Mouse (Mus musculus) layer of hippocampus, postnatal 25 days (tissue): ENCODE measurements around the gene Lrrfip1. TPM values are rescaled to one million over a fixed set of nuclear protein-coding genes. Genes with fewer than 3 reads are reported as not detected.
A peak's percentile ranks its signal among the peaks of the same experiment; 100 is the strongest.

ENCODE experiments used
- DNase-seq, 2 experiments: peaks; one replicate each; pipeline ENCODE4 v3.0.0; 2022; ENCODE audit warnings: mixed read lengths in 2 of 2, low spot score in 1 of 2; ENCODE audit errors: extremely low spot score in 1 of 2
- total RNA-seq, 2 experiments: library from RNA; stranded (reverse); gene quantifications; 2 replicates each; pipeline ENCODE4 v1.2.3; 2021

The Lrrfip1 gene
- 10 to 100 TPM; 64.0 to 74.4 TPM for total RNA-seq

DNA sequence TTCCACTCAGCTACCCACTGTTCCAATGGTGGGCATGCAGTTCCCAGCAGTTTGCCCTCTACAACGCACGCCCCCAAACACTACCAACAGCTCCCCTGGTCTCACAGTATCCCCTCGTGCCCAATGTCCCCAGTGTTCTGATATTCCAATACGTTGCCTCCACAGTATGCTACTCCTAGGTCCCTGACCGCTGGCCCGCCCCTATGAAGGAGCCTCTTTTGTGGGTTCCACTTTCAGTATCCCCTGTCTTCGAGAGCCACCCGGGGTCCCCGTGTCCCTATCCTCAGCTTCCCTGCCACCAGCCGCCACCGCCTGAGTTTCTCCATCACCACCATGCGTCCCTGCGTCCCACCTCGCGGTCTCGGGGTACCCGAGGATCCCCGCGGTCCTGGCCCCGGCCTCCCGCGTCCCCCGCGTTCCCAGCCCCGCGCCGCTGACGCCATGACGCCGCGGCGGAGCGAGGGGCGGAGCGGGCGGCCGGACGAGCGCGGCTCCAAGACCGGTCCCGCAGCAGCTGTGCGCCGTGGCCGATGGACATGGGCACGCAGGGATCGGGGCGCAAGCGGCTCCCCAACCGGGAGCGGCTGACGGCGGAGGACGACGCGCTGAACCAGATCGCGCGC, at the start of gene Lrrfip1:
Lrrfip1 (plus strand) TSS at position 470 of the 623 bp plus-strand sequence.
- DNase-seq: peak; percentile 49 to 61

DNA sequence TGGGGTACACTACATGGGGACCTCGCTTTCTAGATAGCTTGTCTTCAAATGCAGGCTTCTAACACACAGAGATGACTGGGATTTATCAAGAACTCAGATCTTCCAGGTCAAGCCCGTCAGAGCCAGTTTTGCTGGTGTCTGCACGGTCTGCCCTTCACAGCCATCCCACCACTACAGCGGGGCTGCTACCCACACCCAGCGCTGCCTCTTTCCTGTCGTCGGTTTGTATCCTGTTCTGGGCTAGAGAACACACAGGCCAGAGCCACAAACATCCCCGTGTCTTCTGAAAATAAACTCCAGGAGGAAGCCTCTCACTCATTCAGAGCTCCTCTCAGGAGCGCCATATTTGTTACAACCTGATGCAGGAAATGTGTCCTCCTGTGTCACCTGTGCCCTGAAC, 49.2 kb upstream of the Lrrfip1 start:
- DNase-seq: no peak

DNA sequence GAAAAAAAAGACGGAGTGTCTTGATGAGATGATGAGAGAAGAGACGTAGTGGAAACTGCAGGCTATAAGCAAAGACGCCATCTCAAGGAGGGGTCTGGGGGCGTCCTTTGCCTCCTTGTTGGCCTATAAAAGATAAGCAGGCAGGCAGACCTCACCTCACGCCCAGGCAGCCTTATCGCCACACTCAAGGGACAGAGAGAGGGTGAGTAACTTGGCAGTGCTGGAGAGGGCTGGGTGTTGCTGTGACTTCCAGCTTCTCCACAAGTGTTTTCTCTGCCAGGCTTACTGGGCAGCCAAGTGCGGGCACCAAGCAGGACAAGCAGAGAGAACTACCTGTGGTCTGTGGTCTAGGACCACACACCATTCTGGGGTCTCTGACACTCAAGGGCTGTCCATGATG, 46.9 kb upstream of the Lrrfip1 start:
- no peak for DNase-seq

DNA sequence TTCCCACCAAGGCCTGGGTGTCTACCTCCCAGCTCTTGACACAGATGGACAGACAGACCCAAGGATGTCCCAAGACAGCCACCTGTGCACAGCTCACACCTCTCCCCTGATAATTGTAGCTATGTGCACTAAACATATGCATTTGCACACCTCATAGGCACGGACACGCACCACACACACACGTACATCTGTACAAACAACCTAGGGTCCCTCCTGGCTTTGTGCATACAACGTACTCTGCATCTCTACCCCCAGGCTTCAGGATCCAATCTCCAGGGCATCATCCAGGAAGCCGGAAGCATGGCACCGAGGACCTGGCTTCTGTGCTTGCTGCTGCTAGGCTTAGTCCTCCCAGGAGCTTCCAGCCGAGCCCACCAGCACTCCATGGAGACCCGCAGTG, 45.7 kb upstream of the Lrrfip1 start, which contains the start of gene Prlh:
Prlh (plus strand) TSS at position 301 of the 400 bp plus-strand sequence.
- DNase-seq: no peak

DNA sequence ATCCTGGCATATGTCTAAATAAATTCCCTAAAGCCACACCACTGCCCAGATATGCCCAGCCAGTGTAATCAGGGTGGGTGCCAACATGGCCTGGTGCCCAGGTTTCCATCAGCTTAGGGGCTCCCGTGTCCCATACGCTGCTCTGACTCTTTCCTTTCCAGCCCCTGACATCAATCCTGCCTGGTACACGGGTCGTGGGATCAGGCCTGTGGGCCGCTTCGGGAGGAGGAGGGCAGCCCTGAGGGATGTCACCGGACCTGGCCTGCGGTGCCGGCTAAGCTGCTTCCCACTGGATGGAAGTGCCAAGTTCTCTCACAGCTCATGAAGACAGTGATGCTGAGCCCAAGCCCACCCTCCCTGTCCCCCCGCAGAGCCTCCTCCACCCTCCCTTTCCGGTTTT, 44.8 kb upstream of the Lrrfip1 start:
- DNase-seq: no peak

DNA sequence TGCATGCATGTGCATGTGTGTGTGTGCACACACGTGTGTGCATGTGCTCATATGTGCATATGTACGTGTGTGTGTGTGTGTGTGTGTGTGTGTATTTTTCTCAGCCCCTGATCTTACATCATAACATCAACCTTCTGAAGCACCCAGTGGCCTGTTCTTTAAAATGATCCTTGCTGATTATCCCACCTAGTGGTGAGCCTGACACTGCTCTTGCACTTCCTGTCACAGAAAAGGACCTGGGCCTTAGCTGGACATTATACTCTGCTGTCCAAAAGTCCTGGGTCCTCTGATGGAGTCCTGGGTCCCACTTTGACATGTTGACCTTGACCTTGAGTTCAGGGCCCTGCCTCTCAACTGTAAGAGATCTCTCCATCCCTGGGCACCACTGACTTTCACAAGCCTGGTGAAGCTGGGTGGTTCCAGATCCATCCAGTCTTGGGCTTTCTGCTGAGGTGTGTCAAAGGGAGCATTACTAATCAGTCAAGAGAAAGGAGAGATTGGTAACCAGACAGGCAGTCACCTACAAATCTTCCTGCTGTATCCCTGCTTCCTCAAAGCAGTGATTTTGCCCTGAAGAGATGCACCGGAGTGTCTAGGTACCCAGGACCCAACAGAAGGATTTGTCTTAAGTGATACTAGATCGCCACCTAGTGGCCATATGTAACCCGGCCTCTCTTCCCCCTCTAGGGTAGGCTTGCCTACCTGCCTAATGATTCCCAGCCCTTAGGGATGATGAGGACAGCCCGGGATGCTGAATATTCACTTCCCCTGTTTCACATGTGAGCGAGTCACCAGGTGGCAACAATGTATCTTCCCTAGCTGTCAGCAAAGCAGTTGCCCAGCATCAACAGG, 42.1 kb upstream of the Lrrfip1 start:
- peak; percentile 41 to 66 for DNase-seq

DNA sequence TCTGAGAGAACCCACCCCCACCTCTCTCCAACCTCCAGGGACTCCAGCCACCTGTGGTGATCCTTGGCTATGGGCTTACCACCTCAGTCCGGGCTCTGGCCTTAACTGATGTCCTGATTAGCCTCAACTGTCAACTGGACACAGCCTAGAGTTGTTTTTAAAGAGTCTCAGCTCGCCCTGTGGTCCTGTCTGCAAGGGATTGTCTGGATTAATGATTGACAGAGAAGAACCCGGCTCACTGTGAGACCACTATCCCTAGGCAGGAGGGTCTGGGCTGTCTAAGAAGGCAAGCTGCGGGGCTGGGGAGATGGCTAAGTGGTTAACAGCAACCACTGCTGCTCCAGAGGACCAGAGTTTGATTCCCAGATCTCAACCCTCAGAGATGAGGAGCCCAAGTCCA, 36.0 kb upstream of the Lrrfip1 start:
- DNase-seq: no peak

DNA sequence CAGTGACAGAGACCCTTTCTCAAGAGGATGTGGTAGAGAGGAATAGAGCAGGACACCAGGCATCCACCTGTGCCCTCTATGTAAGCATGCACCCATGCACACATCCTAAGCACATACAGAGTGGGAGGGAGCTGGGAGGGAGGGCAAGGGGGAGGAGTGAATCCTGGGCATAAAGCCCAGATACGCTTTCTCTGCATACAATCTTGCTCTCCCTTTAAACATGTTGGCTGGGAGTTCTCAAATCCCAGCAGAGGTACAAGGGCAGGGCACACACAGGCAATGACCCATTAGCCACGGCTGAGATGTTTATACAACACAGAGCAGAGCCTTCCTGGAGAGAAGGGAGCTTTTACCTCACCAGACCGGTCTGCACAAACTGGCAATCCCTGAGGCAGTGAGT, 35.5 kb upstream of the Lrrfip1 start:
- DNase-seq: no peak

DNA sequence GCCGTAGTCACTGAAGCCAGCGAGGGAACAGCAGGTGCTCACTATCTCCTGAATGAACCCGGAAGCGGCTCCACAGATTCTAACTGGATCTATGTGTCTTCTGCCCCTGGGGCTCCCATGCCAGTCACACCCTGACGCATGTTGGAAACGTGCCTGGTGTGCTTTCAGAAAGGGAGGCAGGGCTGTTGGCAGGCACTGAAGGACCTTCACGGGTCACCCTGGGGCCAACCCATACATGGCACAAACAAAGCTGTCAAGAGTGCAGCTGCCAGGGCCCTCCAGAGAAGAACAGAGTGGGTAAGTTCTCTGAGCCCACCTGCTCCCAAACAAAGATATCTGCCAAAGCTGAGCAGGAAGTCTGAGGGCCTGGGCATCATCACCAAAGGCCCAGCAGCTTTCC, 31.0 kb upstream of the Lrrfip1 start:
- DNase-seq: no peak

DNA sequence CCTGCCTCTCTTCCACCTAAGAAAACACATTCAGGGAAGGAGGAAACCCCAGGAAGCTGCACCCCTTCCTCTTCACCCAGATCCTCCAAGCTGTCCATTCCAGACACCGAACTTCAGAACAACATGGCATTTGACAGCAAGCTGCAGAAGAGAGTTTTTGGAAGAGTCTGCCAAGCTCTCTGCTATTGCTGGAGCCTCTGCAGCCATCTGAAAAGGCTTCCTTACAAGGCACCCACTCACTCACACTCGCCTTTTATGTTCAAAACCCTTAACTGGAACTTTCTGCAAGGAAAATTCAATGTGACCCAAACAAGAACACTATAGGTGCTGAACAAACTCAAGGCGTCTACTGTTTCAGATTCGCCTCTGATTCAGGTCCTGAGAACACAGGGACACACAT, 29.9 kb upstream of the Lrrfip1 start:
- DNase-seq: no peak

DNA sequence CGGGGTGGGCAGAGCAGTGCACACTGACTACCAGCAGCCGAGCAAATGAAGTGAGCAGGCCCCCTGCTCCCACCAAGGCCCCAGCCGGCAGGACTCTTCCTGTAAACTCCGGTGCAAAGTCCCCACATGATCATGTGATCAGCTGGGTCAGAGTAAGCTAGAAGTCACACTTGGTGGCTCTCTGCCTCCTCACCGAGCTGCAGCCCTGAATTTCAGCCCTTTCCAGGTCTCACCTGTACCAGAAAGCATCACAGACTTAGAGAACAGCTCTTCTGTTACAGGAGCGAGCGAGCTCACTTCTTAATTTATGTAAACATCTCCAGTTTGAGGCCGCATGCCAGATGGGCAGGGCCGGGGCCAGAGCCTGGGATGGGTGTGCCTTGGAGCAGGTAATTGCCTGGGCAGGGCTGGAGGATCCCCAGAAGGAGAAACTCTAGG, 29.2 kb upstream of the Lrrfip1 start, which contains the start of gene Rab17:
Rab17 (minus strand) TSS at position 315 of the 438 bp plus-strand sequence.
- DNase-seq: no peak

DNA sequence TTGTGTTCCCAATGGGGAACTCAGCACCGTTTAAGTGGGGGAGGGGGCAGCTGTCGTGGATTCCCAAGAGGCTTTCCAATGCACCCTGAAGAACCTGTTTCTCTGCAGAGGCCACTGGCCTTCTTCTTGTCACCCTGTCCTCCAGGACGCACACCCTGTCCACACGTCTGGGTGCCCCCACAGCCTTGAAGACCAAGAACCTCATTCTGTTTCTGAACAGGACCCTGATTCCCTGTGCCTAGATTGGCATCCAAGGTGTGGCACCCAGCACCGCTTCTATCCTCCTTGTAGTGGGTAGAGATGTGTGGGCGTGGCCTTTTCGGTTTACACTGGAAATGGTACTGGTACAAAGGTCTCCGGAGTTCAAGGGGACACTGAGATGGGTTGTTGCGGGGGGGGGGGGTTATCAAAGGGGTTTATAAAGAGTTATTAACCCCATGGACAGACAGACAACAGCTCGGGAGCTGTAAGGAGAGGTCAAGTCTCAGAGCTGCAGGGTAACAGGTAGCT, 28.6 kb upstream of the Lrrfip1 start:
- DNase-seq: no peak

DNA sequence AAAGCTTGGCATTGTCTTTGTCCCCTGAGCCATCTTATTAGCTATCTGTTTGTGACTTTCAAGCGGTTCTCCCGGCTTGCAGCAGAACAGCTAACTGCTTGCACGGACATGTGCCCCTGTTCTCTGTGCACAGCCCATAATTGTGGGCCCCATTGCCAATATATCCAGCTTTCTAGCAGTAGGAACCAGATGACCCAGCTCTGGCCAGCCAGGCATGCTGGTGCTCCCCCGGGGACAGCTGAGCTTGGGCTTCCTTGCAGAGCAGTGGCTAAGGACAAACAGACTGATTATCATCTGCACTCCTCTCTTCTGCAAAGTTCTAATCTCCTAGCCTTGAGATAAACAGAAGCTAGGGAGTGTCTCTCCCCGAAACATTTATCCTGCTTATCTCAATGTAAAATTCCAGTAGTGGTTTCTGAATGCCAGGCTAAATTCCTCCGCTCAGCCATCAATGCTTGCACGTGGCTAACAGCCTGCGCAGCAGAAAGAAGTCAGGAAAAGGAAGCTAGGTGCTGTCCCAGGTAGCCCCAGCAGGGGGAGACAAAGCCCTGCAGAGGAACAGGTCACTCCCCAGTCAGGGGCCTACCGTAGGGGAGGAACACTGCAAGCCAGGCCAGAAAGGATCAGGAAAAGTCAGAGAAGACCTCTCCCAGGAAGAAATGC, 25.5 kb upstream of the Lrrfip1 start:
- peak; percentile 98 to 99 for DNase-seq

DNA sequence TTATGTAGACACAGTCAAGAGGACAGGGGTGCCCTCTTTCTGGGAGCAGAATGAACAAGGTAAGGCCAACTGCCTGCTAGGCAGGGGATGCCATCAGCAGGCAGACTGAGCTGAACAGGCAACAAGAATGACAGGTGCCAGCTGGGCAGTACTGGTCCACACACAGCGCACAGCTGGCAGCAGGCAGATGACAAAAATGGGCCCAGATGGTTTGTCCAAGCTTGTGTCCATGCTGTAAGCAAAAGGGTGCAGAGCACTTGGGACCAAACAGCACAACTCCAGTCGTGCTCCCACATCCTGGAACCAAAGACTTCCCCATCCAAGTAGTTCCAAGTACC, 25.0 kb upstream of the Lrrfip1 start:
- DNase-seq: no peak

DNA sequence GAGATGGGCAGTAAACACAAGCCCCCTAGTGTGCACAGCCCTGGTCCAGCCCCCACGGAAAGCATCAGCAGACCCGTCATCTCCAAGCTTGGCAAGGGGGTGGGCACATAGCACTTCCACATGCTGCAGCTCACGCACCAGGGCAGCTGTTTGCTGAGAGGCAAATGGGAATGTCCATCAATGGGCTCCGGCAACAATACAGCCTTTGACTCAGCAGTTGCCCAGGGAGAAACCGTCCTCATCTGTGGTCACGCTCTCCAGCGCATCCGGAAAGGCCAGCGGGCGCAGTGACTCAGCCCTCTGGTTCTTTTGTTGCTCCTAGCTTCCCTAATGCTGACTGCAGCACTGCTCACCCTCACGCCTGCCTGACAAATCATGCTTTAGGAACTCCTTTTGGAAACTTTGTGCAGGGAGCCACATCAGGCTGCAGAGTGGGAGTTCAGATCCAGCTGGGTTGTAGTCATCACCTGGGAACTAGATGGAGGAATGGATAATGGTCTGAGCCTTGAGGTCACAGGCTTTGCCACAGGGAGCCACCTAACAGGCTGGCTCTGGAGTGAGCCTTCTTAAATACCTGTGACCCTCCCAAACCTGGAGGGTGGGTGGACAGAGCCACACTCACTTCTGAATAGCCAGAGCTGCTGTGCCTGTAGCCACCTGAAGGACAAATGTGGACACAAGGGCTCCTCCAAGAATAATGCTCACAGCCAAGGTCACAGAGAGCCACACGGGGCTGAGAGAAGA, 23.5 kb upstream of the Lrrfip1 start:
- DNase-seq: no peak

DNA sequence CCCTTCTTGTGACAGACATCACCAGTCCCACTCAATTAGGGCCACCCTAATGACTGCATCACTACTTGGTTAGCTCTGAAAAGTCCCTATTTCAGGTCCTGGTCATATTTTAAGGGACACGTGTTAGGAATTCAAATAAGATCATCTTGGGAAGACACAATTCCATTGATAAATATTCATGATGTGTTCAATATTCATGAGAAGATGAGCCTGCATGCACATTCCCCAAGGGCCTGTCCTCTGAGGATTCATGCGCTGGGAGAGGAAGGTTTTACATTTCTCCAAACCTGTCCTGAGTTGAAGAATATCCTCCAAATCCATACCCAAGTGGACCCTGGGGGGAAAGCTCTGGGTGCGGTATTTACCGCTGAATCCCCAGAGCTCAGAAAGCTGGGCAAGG, 22.6 kb upstream of the Lrrfip1 start:
- DNase-seq: no peak

DNA sequence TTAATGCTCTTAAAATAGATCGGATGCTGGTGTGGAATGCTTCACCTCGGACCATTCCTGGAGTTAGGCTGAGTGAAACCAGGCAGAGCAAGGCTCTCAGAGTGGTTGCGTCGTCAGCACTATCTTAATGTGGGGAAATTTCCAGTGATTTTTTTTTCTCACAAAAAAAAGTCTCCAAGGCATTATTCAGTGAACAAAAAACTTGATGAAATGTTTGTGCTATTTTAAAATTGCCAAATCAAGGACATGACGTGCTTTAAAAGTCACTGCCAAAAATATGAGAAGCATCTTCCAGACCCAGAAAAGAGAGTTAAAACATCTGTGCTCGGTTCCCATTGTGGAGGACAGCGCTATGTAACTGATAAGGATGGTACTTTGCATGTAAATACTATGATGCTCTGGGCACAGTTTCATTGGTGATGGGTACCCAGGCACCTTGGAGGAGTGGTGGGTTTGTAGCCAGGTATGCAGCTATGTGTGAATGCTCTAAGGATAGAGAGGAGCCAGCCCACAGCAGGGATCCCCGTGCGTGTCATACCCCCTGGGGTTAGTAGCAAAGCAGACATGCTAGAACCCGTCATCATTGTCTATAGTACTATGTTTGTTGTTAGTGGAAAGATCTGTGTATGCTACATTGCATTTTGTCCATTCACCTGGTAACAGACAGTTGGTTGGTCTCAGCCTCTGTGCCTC, 17.8 kb upstream of the Lrrfip1 start:
- no peak for DNase-seq

DNA sequence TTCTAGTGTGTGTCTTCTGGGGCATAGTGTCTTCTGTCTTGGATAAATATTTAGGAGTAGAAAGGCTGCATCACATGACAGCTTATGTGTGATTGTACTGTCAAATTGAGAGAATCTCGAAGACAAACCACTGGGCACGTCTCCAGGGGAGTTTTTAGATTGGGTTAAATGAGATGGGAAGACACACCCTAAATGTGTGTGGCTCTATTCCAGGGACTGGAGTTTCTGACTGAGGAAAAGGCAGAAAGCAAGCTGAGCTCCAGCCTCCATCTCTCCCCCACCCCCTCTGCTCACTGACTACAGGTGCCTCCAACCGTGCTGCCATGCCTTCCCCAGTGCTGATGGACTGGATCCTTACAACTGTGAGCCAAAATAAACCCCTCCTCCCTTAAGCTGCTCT, 17.2 kb upstream of the Lrrfip1 start:
- DNase-seq: no peak

DNA sequence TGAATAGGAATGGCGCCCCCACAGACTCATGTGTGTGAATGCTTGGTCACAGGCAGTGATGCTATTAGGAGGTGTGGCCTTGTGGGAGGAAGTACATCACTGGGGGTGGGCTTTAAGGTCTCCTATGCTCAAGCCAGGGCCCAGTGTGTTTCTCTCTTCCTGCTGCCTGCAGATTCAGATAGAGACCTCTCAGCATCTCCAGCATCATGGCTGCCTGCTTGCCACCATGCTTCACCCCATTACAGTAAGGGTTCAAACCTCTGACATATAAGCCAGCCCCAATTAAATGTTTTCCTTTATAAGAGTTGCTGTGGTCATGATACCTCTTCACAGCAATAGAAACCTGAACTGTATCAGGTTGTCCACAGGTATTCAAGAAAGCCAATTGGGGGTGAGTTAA, 2.6 kb upstream of the Lrrfip1 start:
- DNase-seq: no peak

DNA sequence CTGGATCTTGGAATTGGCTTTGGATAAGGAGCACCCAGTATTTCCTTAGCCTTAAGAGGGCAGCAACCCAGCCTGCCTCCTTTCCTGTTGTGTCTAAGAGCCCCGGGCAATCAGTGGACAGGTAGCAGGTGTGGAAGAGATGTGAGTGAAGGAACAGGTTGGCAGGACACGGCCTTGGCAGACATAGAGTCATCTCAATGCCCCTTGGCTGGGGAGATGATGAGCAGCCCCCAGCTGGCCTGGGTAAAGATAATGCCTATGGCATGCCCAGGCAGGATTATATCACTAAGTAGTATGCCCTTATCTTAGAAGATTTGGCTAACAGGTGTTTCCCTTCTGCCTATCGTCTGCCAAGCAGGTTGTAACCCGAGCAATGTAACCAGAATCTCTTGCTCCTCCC, 1.4 kb upstream of the Lrrfip1 start:
- DNase-seq: no peak
